Mouse (Mus musculus): ENCODE results near the gene Magel2.

Gene Magel2

DNA sequence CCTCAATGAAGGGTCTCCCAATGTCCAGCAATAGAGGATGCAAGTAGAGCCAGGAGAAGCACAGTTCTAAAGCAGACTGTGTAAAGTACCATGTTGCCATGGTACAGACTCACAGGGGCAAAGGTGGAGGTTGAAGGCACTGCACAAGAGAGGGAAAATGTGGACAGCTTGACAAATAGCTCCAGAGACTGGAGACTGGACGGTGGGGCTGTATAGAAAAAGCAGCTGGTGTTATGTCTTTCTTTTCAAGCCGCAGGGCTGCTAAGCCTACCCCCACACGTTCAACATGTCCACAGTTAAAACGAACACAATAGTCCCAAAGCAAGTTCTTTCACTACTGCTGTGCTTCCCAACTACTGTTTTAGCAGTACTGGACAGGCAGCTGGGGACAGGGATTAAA is 46.4 kb downstream of the Magel2 start:
- DNase-seq (ENCODE audit: low spot score in 2 of 2): no peak

- peak in 1 of 2 experiments; percentile 4 for DNase-seq (ENCODE audit: low spot score in 2 of 2)
These were observed 51.5 kb downstream of the Magel2 start for GRCm38 (mm10) chr7:62428337-62428736.

Measured in thymus, postnatal 10 days (tissue).